Mouse (Mus musculus) neural tube, embryonic 15.5 days (tissue): ENCODE results near the gene Pam16. TPM values are rescaled to one million over a fixed set of nuclear protein-coding genes. Genes with fewer than 3 reads are reported as not detected.

Experiments
- ATAC-seq: fragments of 200-750 bp; cut with Nextera tagmentation; 2 replicates; pipeline ENCODE4 v1.8.0; 2017; ENCODE audit warnings: mild to moderate bottlenecking, moderate TSS enrichment, moderate library complexity; ENCODE audit not compliant: low FRiP score
- H3K27ac ChIP-seq: fragments of 300-500 bp; sonication (generic); replicated peaks from 2 replicates; pipeline ENCODE4 v1.5.1; 2015; ENCODE audit warnings: mild to moderate bottlenecking, inconsistent platforms
- H3K27me3 ChIP-seq: fragments of 300-500 bp; sonication (generic); replicated peaks from 2 replicates; pipeline ENCODE4 v1.6.1; 2015; ENCODE audit warnings: inconsistent platforms
- H3K36me3 ChIP-seq: fragments of 300-500 bp; sonication (generic); 2 replicates; pipeline ENCODE4 v1.6.1; 2015; ENCODE audit warnings: inconsistent platforms
- H3K4me1 ChIP-seq: fragments of 300-500 bp; sonication (generic); 2 replicates; pipeline ENCODE4 v1.6.1; 2015; ENCODE audit warnings: inconsistent platforms
- H3K4me2 ChIP-seq: fragments of 300-500 bp; sonication (generic); 2 replicates; pipeline ENCODE4 v1.6.1; 2015; ENCODE audit warnings: inconsistent platforms, mild to moderate bottlenecking, moderate library complexity
- H3K4me3 ChIP-seq: fragments of 300-500 bp; sonication (generic); replicated peaks from 2 replicates; pipeline ENCODE4 v1.5.1; 2015; ENCODE audit warnings: mild to moderate bottlenecking, inconsistent platforms
- H3K9ac ChIP-seq: fragments of 300-500 bp; sonication (generic); replicated peaks from 2 replicates; pipeline ENCODE4 v1.6.1; 2015; ENCODE audit warnings: mild to moderate bottlenecking, inconsistent platforms
- H3K9me3 ChIP-seq: fragments of 300-500 bp; sonication (generic); replicated peaks from 2 replicates; pipeline ENCODE4 v1.6.1; 2016; ENCODE audit warnings: inconsistent platforms
- whole genome bisulfite sequencing: fragments of 180-500 bp; shearing (Covaris S2); methylation state at CpG from one replicate; pipeline ENCODE4 v1.1.7; 2015; ENCODE audit warnings: mixed read lengths; 5-methylcytosine and 5-hydroxymethylcytosine counted together
- polyA plus RNA-seq: library from polyadenylated mRNA; unstranded; fragments of >200 nt; fragmentation: Nextera tagmentation; extraction: Ambion mirVana; gene quantifications from 2 replicates; pipeline ENCODE4 v1.2.1, GENCODE M21; 2015

The Pam16 gene
- polyA plus RNA-seq, 1 experiment from 2014 or later = 179 TPM

DNA sequence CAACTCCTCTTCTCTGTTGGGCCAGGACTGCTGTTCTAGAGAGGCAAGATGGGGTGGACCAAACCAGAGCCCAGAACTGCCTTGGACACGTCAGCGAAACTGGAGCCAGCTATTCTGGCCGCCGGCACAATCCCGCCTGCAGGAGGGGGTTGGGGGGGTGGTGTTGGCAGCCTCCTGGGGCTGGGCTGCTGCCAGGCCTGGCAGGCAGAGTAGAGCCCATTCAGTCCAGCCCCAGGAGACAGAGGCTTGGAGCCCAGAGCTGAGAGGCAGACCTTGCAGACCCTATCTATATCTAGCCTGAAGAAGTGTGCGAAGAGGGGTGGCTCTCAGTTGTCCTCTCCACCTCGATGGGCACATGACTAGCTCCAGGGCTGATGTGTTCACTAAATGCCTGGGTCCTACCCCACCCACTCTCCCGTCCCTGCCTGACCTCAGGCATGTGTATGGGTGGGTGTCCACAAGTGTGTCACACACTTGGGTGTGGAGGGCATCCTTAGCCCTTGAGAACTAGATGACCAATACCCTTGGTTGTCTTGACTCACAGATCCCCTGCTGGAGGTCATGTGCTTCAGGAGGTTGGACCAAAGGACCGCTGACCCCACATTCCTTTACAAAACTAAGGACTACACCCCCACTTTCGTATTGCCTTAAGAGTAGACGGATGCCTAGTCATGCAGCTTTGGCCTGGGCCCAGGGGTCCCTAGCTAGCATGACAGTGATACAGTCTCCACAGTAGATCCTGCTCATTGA lies 19.1 kb upstream of the Pam16 start:
- Histone ChIP-seq H3K4me1 (peaks cover 68% of the 10 kb centered on the region), H3K36me3 (peaks cover 9% of the 10 kb centered on the region; the same call in 1 of the 2 replicates), H3K27me3 (no peaks in the 10 kb centered on the region), H3K27ac (no peak overlapping the region), H3K9me3 (no peaks in the 10 kb centered on the region), H3K4me3 (no peak overlapping the region), H3K4me2 (no peak overlapping the region), H3K9ac (no peak overlapping the region; the same call in 1 of the 2 replicates)
- WGBS = 67% methylated on average over 11 of the region's 11 CpGs
- ATAC-seq = peak; percentile 34; the same call in 1 of the 2 replicates

- H3K9me3 ChIP-seq = no peaks in the 10 kb centered on the region
- 90% methylated on average over 6 of the region's 6 CpGs for WGBS
- no peak overlapping the region for H3K4me3 ChIP-seq
- H3K36me3 ChIP-seq = peaks cover 4% of the 10 kb centered on the region; the same call in 1 of the 2 replicates
- no peaks in the 10 kb centered on the region for H3K27me3 ChIP-seq
- H3K4me1 ChIP-seq = peaks cover 65% of the 10 kb centered on the region
- ATAC-seq = no peak
- H3K9ac ChIP-seq = no peak overlapping the region
- peak overlapping the region; percentile 45; the same call in 1 of the 2 replicates for H3K27ac ChIP-seq
- H3K4me2 ChIP-seq = peak overlapping the region; percentile 28; the same call in 1 of the 2 replicates
Measured at GRCm38 (mm10) chr16:4642937-4643336, 18.1 kb upstream of the Pam16 start.

GRCm38 (mm10) chr16:4642190-4642589 lies 17.4 kb upstream of the Pam16 start:
- Histone ChIP-seq H3K27me3 (no peaks in the 10 kb centered on the region), H3K4me3 (no peak overlapping the region), H3K4me2 (peak overlapping the region; percentile 28), H3K4me1 (peaks cover 58% of the 10 kb centered on the region), H3K9me3 (no peaks in the 10 kb centered on the region), H3K36me3 (peaks cover 4% of the 10 kb centered on the region; the same call in 1 of the 2 replicates), H3K9ac (no peak overlapping the region), H3K27ac (peak overlapping the region; percentile 45)
- ATAC-seq = no peak
- 40% methylated on average over 13 of the region's 13 CpGs for WGBS

- Histone ChIP-seq H3K36me3 (peaks cover 4% of the 10 kb centered on the region; the same call in 1 of the 2 replicates), H3K27ac (peak overlapping the region; percentile 30; the same call in 1 of the 2 replicates), H3K27me3 (no peaks in the 10 kb centered on the region), H3K4me1 (peaks cover 51% of the 10 kb centered on the region), H3K9me3 (no peaks in the 10 kb centered on the region), H3K4me2 (peak overlapping the region; percentile 80), H3K4me3 (peak overlapping the region; percentile 56), H3K9ac (no peak overlapping the region)
- ATAC-seq = no peak
- WGBS = 37% methylated on average over 3 of the region's 3 CpGs
Measured at GRCm38 (mm10) chr16:4641119-4641838, 16.5 kb upstream of the Pam16 start.

DNA sequence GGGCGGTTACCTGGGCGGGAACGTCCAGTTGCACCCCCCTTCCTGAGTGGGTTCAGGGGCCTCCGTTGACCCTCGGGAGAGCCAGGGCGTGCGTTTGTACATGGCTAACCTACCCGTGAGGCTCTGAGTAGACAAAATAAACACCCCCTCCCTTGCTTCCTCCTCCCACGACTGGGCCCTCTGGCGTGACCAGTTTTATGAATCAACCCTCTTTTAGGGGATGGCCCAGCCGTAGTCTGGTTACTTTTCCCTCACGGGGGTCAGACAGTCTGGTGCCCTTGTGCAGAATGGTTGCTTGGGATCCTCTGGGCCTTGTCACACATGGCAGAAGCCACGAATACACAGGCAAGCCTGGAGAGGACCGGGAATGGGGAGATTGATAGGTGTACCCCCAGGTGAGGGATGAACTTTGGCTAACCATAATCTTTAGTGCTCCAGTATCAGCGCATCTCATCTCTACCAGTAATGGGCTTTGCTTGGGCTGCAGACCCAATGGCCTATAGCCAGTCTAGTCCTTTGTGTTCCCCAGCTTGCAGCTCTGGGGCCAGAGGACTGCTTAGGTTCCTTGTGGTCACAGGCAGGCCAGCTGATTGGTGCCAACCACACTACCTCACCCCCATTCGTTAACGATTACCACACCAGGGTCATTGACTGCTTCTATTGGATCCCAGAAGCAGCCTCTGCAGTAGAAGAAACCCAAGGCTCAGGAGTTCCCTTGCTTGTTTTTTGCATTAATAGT lies 15.6 kb upstream of the Pam16 start:
- H3K4me1 ChIP-seq = peaks cover 51% of the 10 kb centered on the region
- peak; percentile 19; the same call in 1 of the 2 replicates for ATAC-seq
- H3K9me3 ChIP-seq = no peaks in the 10 kb centered on the region
- H3K4me3 ChIP-seq = peak overlapping the region; percentile 56
- peak overlapping the region; percentile 80 for H3K4me2 ChIP-seq
- no peaks in the 10 kb centered on the region for H3K27me3 ChIP-seq
- H3K27ac ChIP-seq = peak overlapping the region; percentile 77
- peaks cover 3% of the 10 kb centered on the region; the same call in 1 of the 2 replicates for H3K36me3 ChIP-seq
- peak overlapping the region; percentile 62 for H3K9ac ChIP-seq
- 6% methylated on average over 17 of the region's 17 CpGs for WGBS

- ATAC-seq = peak; percentile 90
- under 1% methylated on average over 21 of the region's 22 CpGs for WGBS
- Histone ChIP-seq H3K4me1 (peaks cover 51% of the 10 kb centered on the region), H3K4me2 (peak within 1 kb of the TSS; percentile 80), H3K4me3 (peak within 1 kb of the TSS; percentile 56), H3K9me3 (no peaks in the 10 kb centered on the region), H3K27ac (peak within 1 kb of the TSS; percentile 77), H3K27me3 (no peaks in the 10 kb centered on the region), H3K36me3 (no peaks in the 10 kb centered on the region; the same call in 1 of the 2 replicates), H3K9ac (peak within 1 kb of the TSS; percentile 62)
Measured at GRCm38 (mm10) chr16:4639831-4640237, 15.0 kb upstream of the Pam16 start, which contains the start of the genes Vasn and Dnaja3. Vasn (plus strand) TSS chr16:4639941. Dnaja3 (plus strand) TSS chr16:4639989.

DNA sequence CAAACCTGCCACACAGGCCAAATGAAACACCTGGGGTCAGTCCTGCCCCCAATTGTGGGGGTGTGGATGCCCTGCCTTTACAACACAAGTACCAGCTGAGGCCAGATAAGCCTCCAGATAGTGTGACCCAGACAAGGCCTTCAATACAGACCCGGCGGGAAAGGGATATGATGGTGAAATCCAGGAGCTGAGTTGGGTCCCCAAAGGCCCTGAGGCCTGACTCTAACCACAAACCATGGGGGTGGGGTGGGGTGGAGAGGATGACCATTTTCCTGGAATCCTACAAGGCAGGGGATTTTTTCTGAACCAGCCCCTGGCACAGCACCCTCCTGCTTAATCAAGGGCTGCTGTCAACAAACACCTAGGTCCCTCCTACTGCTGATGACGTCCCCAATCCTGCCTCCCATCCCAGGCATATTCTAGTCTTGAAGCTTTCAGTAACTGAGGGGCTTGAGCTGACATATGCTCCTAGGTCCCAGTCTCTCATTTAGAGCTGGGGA lies 14.2 kb upstream of the Pam16 start:
- no peaks in the 10 kb centered on the region for H3K27me3 ChIP-seq
- H3K27ac ChIP-seq = no peak overlapping the region
- no peak overlapping the region for H3K4me3 ChIP-seq
- ATAC-seq = no peak
- peaks cover 4% of the 10 kb centered on the region for H3K36me3 ChIP-seq
- no peaks in the 10 kb centered on the region for H3K9me3 ChIP-seq
- no peak overlapping the region for H3K4me2 ChIP-seq
- H3K9ac ChIP-seq = no peak overlapping the region
- peaks cover 43% of the 10 kb centered on the region for H3K4me1 ChIP-seq
- 95% methylated on average over 3 of the region's 3 CpGs for WGBS

DNA sequence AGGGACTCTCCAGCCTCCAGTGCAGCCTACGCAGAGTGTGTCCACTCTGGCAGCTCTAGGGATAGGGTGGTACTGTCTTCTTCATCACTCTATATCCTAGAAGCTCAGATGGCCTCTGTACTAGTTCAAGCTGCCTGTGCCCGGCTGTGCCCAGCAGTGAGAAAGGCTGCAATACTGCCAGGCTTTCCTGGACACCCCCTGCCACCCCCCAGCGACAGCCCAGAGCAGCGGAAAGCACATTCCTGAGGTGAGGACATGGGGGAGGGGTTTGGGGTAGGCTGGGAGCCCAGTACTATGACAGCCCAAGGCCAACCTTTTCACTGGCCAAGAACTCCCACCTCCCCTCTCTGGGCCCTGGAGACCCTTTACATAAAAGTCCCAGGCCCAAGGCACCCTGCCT lies 11.0 kb upstream of the Pam16 start:
- H3K27me3 ChIP-seq = no peaks in the 10 kb centered on the region
- no peak overlapping the region for H3K9ac ChIP-seq
- no peaks in the 10 kb centered on the region for H3K9me3 ChIP-seq
- peaks cover 18% of the 10 kb centered on the region for H3K36me3 ChIP-seq
- WGBS = 73% methylated on average over 4 of the region's 4 CpGs
- H3K4me1 ChIP-seq = peaks cover 13% of the 10 kb centered on the region
- H3K27ac ChIP-seq = no peak overlapping the region
- H3K4me2 ChIP-seq = no peak overlapping the region
- ATAC-seq = no peak
- no peak overlapping the region for H3K4me3 ChIP-seq

DNA sequence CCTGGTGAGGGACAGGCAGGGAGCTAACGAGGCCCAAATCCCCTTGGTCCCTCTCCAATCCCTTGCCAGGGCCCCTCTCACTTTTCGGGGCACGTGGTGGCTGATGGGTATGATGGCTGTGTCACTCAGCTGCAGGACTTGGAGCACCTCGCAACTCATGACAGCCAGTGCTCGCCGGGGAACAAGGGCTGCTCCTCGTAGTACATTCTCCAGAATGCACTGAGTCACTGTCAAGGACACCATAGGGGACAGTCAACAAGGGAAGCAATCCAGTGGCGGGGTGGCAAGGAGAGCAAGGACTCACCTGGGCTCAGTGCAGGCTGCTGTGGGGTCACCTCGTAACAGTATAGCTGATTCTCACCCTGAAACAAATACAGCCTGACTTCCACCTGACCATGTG lies 9.9 kb upstream of the Pam16 start:
- no peak overlapping the region for H3K27ac ChIP-seq
- 91% methylated on average over 9 of the region's 9 CpGs for WGBS
- no peaks in the 10 kb centered on the region for H3K27me3 ChIP-seq
- no peaks in the 10 kb centered on the region for H3K9me3 ChIP-seq
- H3K4me1 ChIP-seq = peaks cover 3% of the 10 kb centered on the region
- H3K4me2 ChIP-seq = no peak overlapping the region
- H3K36me3 ChIP-seq = peaks cover 18% of the 10 kb centered on the region
- no peak for ATAC-seq
- H3K9ac ChIP-seq = no peak overlapping the region
- no peak overlapping the region for H3K4me3 ChIP-seq

DNA sequence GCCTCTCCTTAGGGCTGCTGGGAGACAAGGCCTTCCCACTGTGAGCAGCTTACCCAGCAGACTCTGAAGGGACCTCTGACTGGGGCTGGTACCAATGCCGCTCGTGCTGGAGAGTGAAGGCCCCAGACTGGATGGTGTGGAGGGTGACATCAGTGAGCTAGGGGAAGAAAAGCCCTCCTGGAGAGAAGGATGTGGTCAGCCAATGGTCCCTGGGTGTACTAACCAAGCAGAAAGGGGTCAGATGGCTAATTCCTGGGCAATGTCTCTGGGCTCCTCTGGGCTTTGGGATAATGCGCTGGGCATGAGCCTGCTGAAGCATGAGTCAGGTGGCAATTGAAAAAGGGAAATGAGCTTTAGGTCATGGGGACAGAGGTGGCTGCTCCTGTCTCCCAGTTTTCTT lies 8.9 kb upstream of the Pam16 start:
- Histone ChIP-seq H3K36me3 (peaks cover 27% of the 10 kb centered on the region), H3K27me3 (no peaks in the 10 kb centered on the region)
- ATAC-seq = no peak

GRCm38 (mm10) chr16:4632050-4632449 lies 7.3 kb upstream of the Pam16 start:
- WGBS = 53% methylated on average over 7 of the region's 7 CpGs
- H3K36me3 ChIP-seq = peaks cover 41% of the 10 kb centered on the region
- no peak for ATAC-seq

More for the DNA sequence above, 8.9 kb upstream of the Pam16 start:
- Histone ChIP-seq H3K4me2 (no peak overlapping the region), H3K9me3 (no peaks in the 10 kb centered on the region), H3K9ac (no peak overlapping the region), H3K4me3 (no peak overlapping the region), H3K4me1 (no peaks in the 10 kb centered on the region), H3K27ac (no peak overlapping the region)
- WGBS = 90% methylated on average over 3 of the region's 3 CpGs

More at GRCm38 (mm10) chr16:4632050-4632449, 7.3 kb upstream of the Pam16 start:
- Histone ChIP-seq H3K27ac (no peak overlapping the region), H3K9ac (no peak overlapping the region), H3K27me3 (no peaks in the 10 kb centered on the region), H3K4me1 (no peaks in the 10 kb centered on the region), H3K4me2 (no peak overlapping the region), H3K9me3 (no peaks in the 10 kb centered on the region), H3K4me3 (no peak overlapping the region)
